Mouse (Mus musculus) adrenal gland, adult 10 weeks (tissue): ENCODE results near the gene Zfp949. TPM values are rescaled to one million over a fixed set of nuclear protein-coding genes. Genes with fewer than 3 reads are reported as not detected.

ENCODE experiments used
- polyA plus RNA-seq: library from polyadenylated mRNA; stranded (reverse); fragments of 350-450 nt; fragmentation: Illumina TruSeq; extraction: RNeasy Lipid Tissue Mini Kit (QIAGEN cat#74804); gene quantifications from one replicate; pipeline ENCODE4 v1.2.3, GENCODE M21; 2014; ENCODE audit warnings: low read depth, low replicate concordance

The Zfp949 gene
- 19.1 TPM for polyA plus RNA-seq

GRCm38 (mm10) chr9:88547851-88548613, at the start of gene Zfp949:
Gene Zfp949 (plus strand): TSS chr9:88548020.

GRCm38 (mm10) chr9:88580591-88580990, 32.8 kb downstream of the Zfp949 start, which contains the start of gene Trim43a:
Gene Trim43a (plus strand): TSS chr9:88580891.

Other genes starting within 250 kb of the Zfp949 start
- 7.7 TPM for gene Nt5e, start 220.8 kb upstream of the Zfp949 start, polyA plus RNA-seq
- 155 TPM for gene Snx14, start 109.1 kb upstream of the Zfp949 start, polyA plus RNA-seq
- 2.9 TPM for gene Gm20537, start 91.4 kb upstream of the Zfp949 start, polyA plus RNA-seq
- 306 TPM for gene Syncrip, start 65.4 kb upstream of the Zfp949 start, polyA plus RNA-seq
- not detected for gene Trim43a, start 32.9 kb downstream of the Zfp949 start, polyA plus RNA-seq
- 39.0 TPM for gene Mthfsl, start 172.3 kb downstream of the Zfp949 start, polyA plus RNA-seq
- gene Bcl2a1d, start 183.9 kb downstream of the Zfp949 start, polyA plus RNA-seq, result 4.3 TPM